Mouse (Mus musculus) gastrocnemius, postnatal 14 days (tissue): ENCODE measurements around the gene Mrgprd. TPM values are rescaled to one million over a fixed set of nuclear protein-coding genes. Genes with fewer than 3 reads are reported as not detected.

ENCODE experiments used
- DNase-seq: peaks from one replicate; pipeline ENCODE4 v3.0.0; 2021; ENCODE audit warnings: mixed read lengths
- intact Hi-C: fragments of 180-260 bp; cut with DNase I; formaldehyde crosslinking; loops from one replicate; pipeline ENCODE4 v1.15.1; 2025; ENCODE audit warnings: low total_unique reads
- long read RNA-seq, 2 experiments: library from polyadenylated mRNA; stranded (forward); transcript quantifications; one replicate each; pipeline ENCODE4 v2.0.0; 2021
- total RNA-seq, 2 experiments: library from RNA; stranded (reverse); gene quantifications; 2 replicates each; pipeline ENCODE4 v1.2.3; 2021

Mrgprd gene
- total RNA-seq: not detected
- long read RNA-seq, experiment 1: 0 reads
- long read RNA-seq, experiment 2: 0 reads

GRCm38 (mm10) chr7:145314785-145315411 lies at the start of gene Mrgprd:
TSS of gene Mrgprd (plus strand) at chr7:145314835.
- DNase-seq: no peak
- intact Hi-C loops: no loop called here

- DNase-seq: no peak
- intact Hi-C loops: no loop called here
These were observed 48.6 kb upstream of the Mrgprd start for GRCm38 (mm10) chr7:145266011-145266410.

GRCm38 (mm10) chr7:145268890-145269289 lies 45.7 kb upstream of the Mrgprd start:
- DNase-seq: no peak
- intact Hi-C loops: no loop called here

GRCm38 (mm10) chr7:145270955-145271354 lies 43.7 kb upstream of the Mrgprd start:
- intact Hi-C loops: no loop called here
- DNase-seq: no peak

- intact Hi-C loops: no loop called here
- DNase-seq: no peak
These were observed 39.1 kb upstream of the Mrgprd start for GRCm38 (mm10) chr7:145275488-145275887.

- no peak for DNase-seq
- intact Hi-C loops: no loop called here
These were observed 33.2 kb upstream of the Mrgprd start for GRCm38 (mm10) chr7:145281396-145281795.

- DNase-seq: no peak
- intact Hi-C loops: no loop called here
These were observed 31.6 kb upstream of the Mrgprd start for GRCm38 (mm10) chr7:145283041-145283440.

GRCm38 (mm10) chr7:145283487-145284187 lies 31.0 kb upstream of the Mrgprd start, which contains the start of gene Tpcn2:
TSS of gene Tpcn2 (minus strand) at chr7:145284011.
- DNase-seq: peak; percentile 94
- intact Hi-C loops: no loop called here

GRCm38 (mm10) chr7:145284293-145284692 lies 30.3 kb upstream of the Mrgprd start:
- intact Hi-C loops: no loop called here
- DNase-seq: no peak

- no peak for DNase-seq
- intact Hi-C loops: no loop called here
These were observed 29.2 kb upstream of the Mrgprd start for GRCm38 (mm10) chr7:145285476-145285875.

GRCm38 (mm10) chr7:145287410-145287809 lies 27.2 kb upstream of the Mrgprd start:
- intact Hi-C loops: no loop called here
- DNase-seq: no peak

- DNase-seq: peak; percentile 46
These were observed 25.3 kb upstream of the Mrgprd start for GRCm38 (mm10) chr7:145289302-145289701.

GRCm38 (mm10) chr7:145291847-145292246 lies 22.8 kb upstream of the Mrgprd start:
- no peak for DNase-seq
- intact Hi-C loops: no loop called here

More at GRCm38 (mm10) chr7:145289302-145289701, 25.3 kb upstream of the Mrgprd start:
- intact Hi-C loops: no loop called here

- no peak for DNase-seq
- intact Hi-C loops: no loop called here
These were observed 21.9 kb upstream of the Mrgprd start for GRCm38 (mm10) chr7:145292726-145293125.

GRCm38 (mm10) chr7:145293859-145294258 lies 20.8 kb upstream of the Mrgprd start:
- no peak for DNase-seq
- intact Hi-C loops: no loop called here

- intact Hi-C loops: no loop called here
These were observed 15.8 kb upstream of the Mrgprd start for GRCm38 (mm10) chr7:145298666-145299490.

GRCm38 (mm10) chr7:145299562-145300320 lies 14.9 kb upstream of the Mrgprd start:
- peak; percentile 77 for DNase-seq
- intact Hi-C loops: no loop called here

More at GRCm38 (mm10) chr7:145298666-145299490, 15.8 kb upstream of the Mrgprd start:
- no peak for DNase-seq

- intact Hi-C loops: no loop called here
- peak; percentile 86 for DNase-seq
These were observed 14.2 kb upstream of the Mrgprd start, which contains the start of gene Mrgprf for GRCm38 (mm10) chr7:145300321-145301007. TSS of gene Mrgprf (plus strand) at chr7:145300828.

GRCm38 (mm10) chr7:145301008-145301340 lies 13.7 kb upstream of the Mrgprd start:
- intact Hi-C loops: no loop called here
- no peak for DNase-seq
